Mouse (Mus musculus) adipocyte (in vitro differentiated cells): Measurements from ENCODE around the gene Stox2.
"Not testable (repeated sequence)": the region's sequence is repeated elsewhere in the genome, so short reads cannot be mapped to it uniquely, and the experiment has no call there.

Source experiments
- DNase-seq: peaks from one replicate; pipeline ENCODE4 v3.0.0-alpha.2; 2016; ENCODE audit warnings: low spot score

Gene Stox2

GRCm38 (mm10) chr8:47446312-47447046 lies at the start of gene Stox2:
Stox2 (minus strand) TSS chr8:47446362.
- no peak for DNase-seq

GRCm38 (mm10) chr8:47495428-47495827 lies 49.3 kb upstream of the Stox2 start:
- DNase-seq, result no peak

GRCm38 (mm10) chr8:47494602-47495153 lies 48.5 kb upstream of the Stox2 start:
- no peak for DNase-seq

- DNase-seq, result no peak
These were observed 46.9 kb upstream of the Stox2 start for GRCm38 (mm10) chr8:47493106-47493505.

DNA sequence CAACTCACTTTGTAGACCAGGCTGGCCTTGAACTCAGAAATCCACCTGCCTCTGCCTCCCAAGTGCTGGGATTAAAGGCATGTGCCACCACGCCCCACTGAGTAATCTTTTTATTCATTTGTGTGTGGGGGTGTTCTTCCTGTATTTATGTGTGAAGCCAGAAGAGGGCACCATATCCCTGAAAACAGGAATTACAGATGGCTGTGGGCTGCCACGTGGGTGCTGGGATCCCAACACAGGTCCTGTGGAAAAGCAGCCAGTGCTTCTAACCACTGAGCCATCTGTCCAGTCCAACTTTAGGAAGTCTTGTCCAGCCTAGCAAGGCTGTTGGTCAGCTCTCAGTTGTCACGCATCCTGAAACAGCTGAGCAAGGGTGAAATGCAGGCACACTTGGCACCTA lies 41.1 kb upstream of the Stox2 start:
- DNase-seq, result no peak

DNA sequence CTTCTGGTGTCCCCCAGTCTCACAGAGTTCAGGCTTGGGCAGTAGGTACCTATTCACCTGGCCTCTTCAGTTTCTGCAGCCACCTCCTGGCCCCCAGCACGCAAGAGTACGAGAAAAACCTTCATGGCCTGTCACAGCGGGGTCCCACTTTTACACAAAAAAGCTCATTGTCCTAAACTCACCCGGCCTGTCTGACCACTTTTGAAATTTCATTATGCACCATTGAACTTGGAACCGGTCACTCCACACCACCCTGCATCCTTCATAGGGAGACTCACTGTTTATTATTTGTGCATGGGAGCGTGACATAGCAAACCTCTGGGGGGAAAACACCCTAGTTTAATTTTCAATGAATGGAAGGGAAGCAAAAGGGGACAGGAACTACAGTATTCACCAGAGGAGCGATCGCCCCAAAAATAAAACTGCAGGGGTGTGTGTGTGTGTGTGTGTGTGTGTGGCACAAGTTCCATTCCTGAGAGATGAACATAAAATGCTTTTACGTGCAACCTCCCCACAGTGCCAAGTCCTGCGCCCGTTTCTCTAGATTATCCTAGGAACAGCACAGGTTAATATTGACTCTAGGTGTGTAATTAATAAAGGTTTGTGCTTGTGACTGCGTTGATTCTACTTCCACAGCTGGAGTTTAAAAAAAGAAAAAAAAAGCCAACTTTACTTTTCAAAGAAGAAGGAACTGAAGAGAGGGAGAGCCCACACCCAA lies 36.4 kb upstream of the Stox2 start:
- DNase-seq, result no peak

DNA sequence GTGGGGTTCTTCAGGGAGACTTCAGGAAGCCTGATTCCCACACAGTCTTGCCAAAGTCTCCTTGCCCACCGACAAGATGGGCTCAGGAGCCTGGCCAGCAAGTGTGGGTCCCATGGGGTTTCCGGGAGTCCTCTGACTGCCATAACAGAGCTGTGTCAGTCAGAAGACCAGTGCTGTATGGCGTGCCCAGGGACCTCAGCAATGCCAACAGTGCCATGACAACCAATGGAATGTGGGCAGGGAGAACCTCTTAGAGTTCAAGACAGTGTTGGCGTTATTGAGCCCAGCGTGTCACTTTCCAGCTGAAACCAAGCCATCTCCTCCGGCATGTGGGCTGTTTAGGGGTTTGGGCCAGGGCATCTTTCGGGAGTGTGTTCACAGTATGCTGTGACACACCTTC lies 33.9 kb upstream of the Stox2 start:
- DNase-seq, result no peak

DNA sequence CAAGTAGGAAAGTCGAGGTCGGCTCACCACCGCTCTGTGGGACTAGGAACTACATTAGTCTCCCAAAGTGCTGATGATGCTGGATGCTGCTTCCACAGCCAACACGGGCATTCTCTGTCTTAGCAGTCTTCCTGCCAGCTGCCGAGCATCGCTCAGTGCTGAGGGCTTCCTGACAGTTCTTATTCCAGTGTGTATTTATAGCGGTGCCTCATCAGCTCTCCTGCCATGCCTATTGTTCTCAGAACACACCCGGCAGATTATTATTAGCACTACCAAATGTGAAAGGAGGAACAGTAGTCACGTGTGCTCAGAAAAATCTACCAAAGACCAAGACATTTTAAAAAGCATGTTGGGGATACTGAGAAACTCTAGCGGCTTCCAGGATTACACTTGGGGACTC lies 15.5 kb upstream of the Stox2 start:
- DNase-seq, result no peak

DNA sequence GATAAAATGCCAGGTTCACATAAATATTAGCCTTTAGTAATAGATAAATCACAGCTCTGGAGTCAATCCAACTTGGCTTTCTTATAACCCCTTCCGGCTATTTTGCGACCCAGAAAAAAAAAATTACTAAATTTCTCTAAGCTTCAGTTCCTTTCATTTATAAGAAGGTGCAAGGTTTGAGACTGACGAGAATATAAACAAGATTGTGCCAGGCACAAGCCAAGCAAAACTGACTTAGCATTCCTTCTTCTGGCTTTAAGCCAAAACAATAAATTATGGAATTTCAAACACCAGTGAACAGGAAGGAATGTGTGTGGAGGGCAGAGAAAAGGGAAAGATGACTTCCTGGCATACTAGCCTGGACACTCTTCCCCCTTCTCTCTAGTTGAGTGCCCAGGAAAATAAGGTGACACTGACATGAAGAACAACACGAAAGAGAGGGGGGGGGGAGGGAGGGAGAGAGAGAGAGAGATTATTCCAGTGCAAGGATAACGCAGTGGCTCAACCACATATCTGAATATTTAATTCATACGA lies 13.1 kb upstream of the Stox2 start:
- DNase-seq, result peak; percentile 6

- DNase-seq, result no peak
These were observed 12.4 kb upstream of the Stox2 start for GRCm38 (mm10) chr8:47458591-47458990.

DNA sequence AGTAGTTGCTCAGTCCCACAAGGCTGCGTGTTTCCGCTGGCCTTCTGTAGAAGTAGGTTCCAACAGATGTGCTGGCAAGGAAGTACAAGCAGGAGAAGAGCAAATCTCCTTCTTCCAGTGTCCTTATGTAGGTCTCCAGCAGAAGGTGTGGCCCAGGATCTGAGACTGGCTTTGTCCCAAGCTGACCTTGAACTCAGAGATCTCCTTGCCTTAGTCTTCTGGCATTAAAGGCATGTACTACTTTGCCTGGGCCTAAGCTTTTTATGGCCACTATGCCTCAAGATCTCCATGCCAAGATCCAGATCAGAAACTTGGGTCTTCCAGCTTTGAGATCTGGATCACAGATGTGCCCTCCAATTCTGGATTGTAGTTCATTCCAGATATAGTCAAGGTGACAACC lies 3.0 kb upstream of the Stox2 start:
- not testable (repeated sequence) for DNase-seq

GRCm38 (mm10) chr8:47439271-47439670 lies 6.9 kb downstream of the Stox2 start:
- no peak for DNase-seq

DNA sequence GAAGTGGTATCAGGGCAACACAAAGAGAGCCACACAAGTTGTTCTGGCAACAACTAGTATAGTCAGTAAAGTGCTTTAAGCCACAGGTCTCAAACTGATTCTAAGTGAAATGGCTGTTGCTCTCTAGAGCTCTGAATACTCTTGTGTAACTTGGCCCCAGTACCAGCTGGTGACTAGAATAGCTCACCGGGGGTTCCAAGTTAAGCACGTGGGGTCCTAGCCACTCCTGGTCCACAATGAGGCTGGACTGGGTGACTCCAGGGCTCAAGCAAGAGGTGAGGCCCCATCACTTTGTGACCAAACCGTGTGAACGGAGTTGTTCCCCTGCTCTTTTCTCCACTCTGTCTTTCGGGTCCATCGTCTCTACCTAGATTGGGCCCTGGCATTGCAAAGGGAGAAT lies 8.2 kb downstream of the Stox2 start:
- DNase-seq, result no peak

GRCm38 (mm10) chr8:47435861-47436260 lies 10.3 kb downstream of the Stox2 start:
- no peak for DNase-seq

GRCm38 (mm10) chr8:47435412-47435811 lies 10.8 kb downstream of the Stox2 start:
- no peak for DNase-seq

DNA sequence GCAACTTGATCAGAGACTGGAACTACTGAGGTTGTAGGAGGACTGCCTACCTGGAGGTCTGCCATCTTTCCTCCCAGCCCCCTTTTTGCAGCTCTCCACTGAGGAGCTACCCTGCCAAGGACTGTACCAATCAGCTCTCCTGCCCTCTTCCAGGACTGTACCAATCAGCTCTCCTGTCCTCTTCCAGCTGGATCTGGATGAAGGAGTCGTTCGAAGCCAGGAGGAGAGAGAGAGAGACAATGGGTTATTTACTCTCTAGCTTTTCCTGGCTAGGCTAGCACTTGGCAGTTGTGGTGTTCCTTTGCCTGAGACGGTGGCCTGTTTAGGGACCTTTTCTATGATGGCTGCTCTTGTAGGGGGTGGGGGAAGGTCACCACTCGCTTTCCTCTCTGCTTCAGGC lies 14.9 kb downstream of the Stox2 start:
- peak; percentile 3 for DNase-seq

GRCm38 (mm10) chr8:47414258-47414525 lies 32.0 kb downstream of the Stox2 start:
- not testable (repeated sequence) for DNase-seq

GRCm38 (mm10) chr8:47413524-47414257 lies 32.5 kb downstream of the Stox2 start:
- no peak for DNase-seq

DNA sequence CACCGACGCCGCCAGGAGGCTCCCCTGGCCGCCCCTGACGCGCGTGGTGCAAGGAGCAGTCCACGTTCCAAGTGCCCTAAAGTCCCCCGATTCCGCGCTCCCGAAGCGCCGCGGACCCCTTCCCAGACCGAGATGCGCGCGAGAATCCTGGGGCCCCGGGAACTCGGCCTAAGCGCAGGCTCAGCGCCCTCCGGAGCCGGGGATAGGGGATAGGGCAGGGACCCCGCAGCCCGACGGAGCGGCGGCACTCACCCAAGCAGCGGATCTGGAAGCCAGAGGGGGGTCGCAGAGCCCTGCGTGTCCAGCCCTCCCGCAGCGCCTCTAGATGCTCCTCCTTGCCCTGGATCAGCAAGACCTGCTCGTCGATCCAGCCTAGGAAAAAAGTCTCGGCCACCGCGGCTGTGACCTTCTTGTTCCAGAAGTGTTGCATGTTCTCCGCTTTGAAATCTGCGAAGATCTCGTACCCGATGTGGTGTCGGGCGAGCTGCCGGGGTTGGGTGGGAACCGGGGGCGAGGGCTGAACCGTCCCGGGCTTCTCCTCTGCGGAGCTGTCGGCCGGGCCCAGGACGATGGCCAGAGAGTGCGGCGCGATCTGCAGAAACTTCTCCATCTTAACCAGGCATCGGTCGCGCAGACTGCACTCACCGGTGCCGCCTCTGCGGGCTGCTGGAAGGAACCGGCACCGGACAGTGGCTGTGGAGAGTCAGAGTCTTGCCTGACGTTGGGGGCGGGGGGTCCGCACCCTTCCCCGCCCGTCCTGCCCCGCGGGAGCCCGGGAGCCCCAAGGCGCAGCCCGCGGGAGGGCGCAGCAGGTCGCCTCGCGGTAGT lies 33.3 kb downstream of the Stox2 start:
- no peak for DNase-seq

GRCm38 (mm10) chr8:47411994-47412695 lies 34.0 kb downstream of the Stox2 start:
- no peak for DNase-seq

DNA sequence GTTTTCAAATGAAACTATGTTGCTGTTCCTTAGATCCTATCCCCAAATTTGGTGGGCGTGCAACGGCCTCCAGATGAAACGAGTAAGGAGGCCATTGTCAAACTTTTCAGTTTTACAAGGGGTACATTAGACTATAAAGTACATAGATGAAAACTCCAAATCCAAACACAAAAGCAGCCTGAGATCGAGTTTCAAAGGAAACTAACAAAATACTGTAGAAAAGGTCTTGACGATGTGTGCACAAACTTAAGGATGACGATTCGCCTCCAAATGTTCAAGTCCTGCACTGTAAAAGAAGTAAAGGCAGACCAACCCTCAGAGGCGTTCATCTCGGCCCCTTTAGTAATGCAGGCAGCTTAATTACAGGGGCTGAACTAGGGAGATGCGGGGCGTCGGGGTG lies 34.8 kb downstream of the Stox2 start:
- DNase-seq, result no peak
